Mouse (Mus musculus) intestine, embryonic 14.5 days (tissue): ENCODE measurements around the gene Elmo1. TPM values are rescaled to one million over a fixed set of nuclear protein-coding genes. Genes with fewer than 3 reads are reported as not detected.

Experiments
- ATAC-seq: fragments of 200-750 bp; cut with Nextera tagmentation; replicated peaks from 2 replicates; pipeline ENCODE4 v1.8.0; 2017; ENCODE audit warnings: low read depth, moderate number of reproducible peaks, moderate TSS enrichment, moderate library complexity; ENCODE audit not compliant: low FRiP score, low TSS enrichment
- DNase-seq: peaks from one replicate; pipeline ENCODE4 v3.0.0-alpha.2; 2018; ENCODE audit warnings: low spot score
- H3K27ac ChIP-seq: fragments of 300-500 bp; sonication (generic); 2 replicates; pipeline ENCODE4 v1.5.1; 2014; ENCODE audit warnings: low read depth, mild to moderate bottlenecking, control low read depth
- H3K27me3 ChIP-seq: fragments of 300-500 bp; sonication (generic); replicated peaks from 2 replicates; pipeline ENCODE4 v1.6.1; 2014; ENCODE audit warnings: low read length, control low read depth; ENCODE audit not compliant: control insufficient read depth, insufficient read depth
- H3K36me3 ChIP-seq: fragments of 300-500 bp; sonication (generic); 2 replicates; pipeline ENCODE4 v1.6.1; 2014; ENCODE audit warnings: low read length, control low read depth; ENCODE audit not compliant: control insufficient read depth, insufficient read depth
- H3K4me1 ChIP-seq: fragments of 300-500 bp; sonication (generic); replicated peaks from 2 replicates; pipeline ENCODE4 v1.6.1; 2014; ENCODE audit warnings: low read length, control low read depth, mixed read lengths; ENCODE audit not compliant: control insufficient read depth, insufficient read depth
- H3K4me2 ChIP-seq: fragments of 300-500 bp; sonication (generic); 2 replicates; pipeline ENCODE4 v1.6.1; 2014; ENCODE audit warnings: low read length
- H3K4me3 ChIP-seq: fragments of 300-500 bp; sonication (generic); 2 replicates; pipeline ENCODE4 v1.5.1; 2014; ENCODE audit warnings: low read depth, low read length, control low read depth, mixed read lengths
- H3K9ac ChIP-seq: fragments of 300-500 bp; sonication (generic); 2 replicates; pipeline ENCODE4 v1.6.1; 2014; ENCODE audit warnings: mild to moderate bottlenecking, low read length
- H3K9me3 ChIP-seq: fragments of 300-500 bp; sonication (generic); 2 replicates; pipeline ENCODE4 v1.6.1; 2016; ENCODE audit warnings: low read length, control low read depth; ENCODE audit not compliant: control insufficient read depth
- WGBS: fragments of 180-500 bp; shearing (Covaris S2); extraction: QIAGEN DNeasy Blood & Tissue Kit; methylation state at CpG from one replicate; pipeline ENCODE4 v1.1.7; 2014; 5-methylcytosine and 5-hydroxymethylcytosine counted together
- polyA plus RNA-seq: library from polyadenylated mRNA; unstranded; fragments of >200 nt; fragmentation: Nextera tagmentation; extraction: Ambion mirVana; gene quantifications from 2 replicates; pipeline ENCODE4 v1.2.1, GENCODE M21; 2014

Elmo1 gene
- polyA plus RNA-seq, 1 experiment from 2014 or later: 16.6 TPM

- no peaks in the 10 kb centered on the region for H3K4me1 ChIP-seq
- H3K36me3 ChIP-seq: no peaks in the 10 kb centered on the region
- no peaks in the 10 kb centered on the region for H3K27me3 ChIP-seq
- WGBS: 72% methylated on average over 8 of the region's 8 CpGs
- ATAC-seq: no peak
- no peak overlapping the region for H3K4me2 ChIP-seq
- H3K9me3 ChIP-seq: no peaks in the 10 kb centered on the region
- H3K27ac ChIP-seq: no peak overlapping the region
- no peak overlapping the region for H3K4me3 ChIP-seq
- no peak for DNase-seq
- no peak overlapping the region for H3K9ac ChIP-seq
These were observed 31.1 kb downstream of the Elmo1 start for GRCm38 (mm10) chr13:20121385-20122043.

GRCm38 (mm10) chr13:20123975-20124374 lies 33.6 kb downstream of the Elmo1 start:
- ATAC-seq (no peak), DNase-seq (no peak)
- Histone ChIP-seq H3K4me3 (no peak overlapping the region), H3K27ac (no peak overlapping the region), H3K4me2 (no peak overlapping the region), H3K4me1 (peaks cover 5% of the 10 kb centered on the region; the same call in 1 of the 2 replicates), H3K9me3 (no peaks in the 10 kb centered on the region), H3K27me3 (no peaks in the 10 kb centered on the region), H3K36me3 (no peaks in the 10 kb centered on the region), H3K9ac (no peak overlapping the region)
- WGBS: 36% methylated on average over 3 of the region's 3 CpGs

GRCm38 (mm10) chr13:20124965-20125364 lies 34.6 kb downstream of the Elmo1 start:
- DNase-seq (no peak), ATAC-seq (peak; percentile 48)
- Histone ChIP-seq H3K4me2 (0 out of 2 replicates have a peak overlapping the region, but pooled peaks have one; percentile 7), H3K4me1 (peaks cover 5% of the 10 kb centered on the region; the same call in 1 of the 2 replicates), H3K27ac (peak overlapping the region; percentile 34), H3K27me3 (no peaks in the 10 kb centered on the region), H3K4me3 (no peak overlapping the region), H3K9me3 (no peaks in the 10 kb centered on the region), H3K9ac (no peak overlapping the region), H3K36me3 (no peaks in the 10 kb centered on the region)
- WGBS: 63% methylated on average over 7 of the region's 7 CpGs

GRCm38 (mm10) chr13:20125845-20126244 lies 35.4 kb downstream of the Elmo1 start:
- Histone ChIP-seq H3K4me3 (no peak overlapping the region), H3K27me3 (no peaks in the 10 kb centered on the region), H3K4me1 (peaks cover 9% of the 10 kb centered on the region; the same call in 1 of the 2 replicates), H3K9ac (no peak overlapping the region), H3K27ac (no peak overlapping the region), H3K36me3 (no peaks in the 10 kb centered on the region), H3K4me2 (no peak overlapping the region), H3K9me3 (no peaks in the 10 kb centered on the region)
- WGBS: 77% methylated on average over 10 of the region's 10 CpGs
- DNase-seq: no peak
- ATAC-seq: 0 out of 2 replicates have a peak, but pooled peaks have one; percentile 12

- H3K27ac ChIP-seq: no peak overlapping the region
- WGBS: 66% methylated on average over 4 of the region's 4 CpGs
- no peaks in the 10 kb centered on the region for H3K9me3 ChIP-seq
- no peak for ATAC-seq
- H3K9ac ChIP-seq: no peak overlapping the region
- no peak overlapping the region for H3K4me3 ChIP-seq
- no peak overlapping the region for H3K4me2 ChIP-seq
- no peak for DNase-seq
- H3K4me1 ChIP-seq: peaks cover 9% of the 10 kb centered on the region; the same call in 1 of the 2 replicates
- H3K27me3 ChIP-seq: no peaks in the 10 kb centered on the region
- H3K36me3 ChIP-seq: no peaks in the 10 kb centered on the region
These were observed 37.2 kb downstream of the Elmo1 start for GRCm38 (mm10) chr13:20127553-20127952.

GRCm38 (mm10) chr13:20128097-20128496 lies 37.7 kb downstream of the Elmo1 start:
- H3K36me3 ChIP-seq: no peaks in the 10 kb centered on the region
- ATAC-seq (no peak), DNase-seq (no peak)
- H3K9ac ChIP-seq: no peak overlapping the region
- H3K4me1 ChIP-seq: peaks cover 11% of the 10 kb centered on the region; the same call in 1 of the 2 replicates
- 50% methylated on average over 4 of the region's 4 CpGs for WGBS
- no peaks in the 10 kb centered on the region for H3K9me3 ChIP-seq
- H3K27ac ChIP-seq: no peak overlapping the region
- H3K4me2 ChIP-seq: no peak overlapping the region
- no peak overlapping the region for H3K4me3 ChIP-seq
- no peaks in the 10 kb centered on the region for H3K27me3 ChIP-seq

GRCm38 (mm10) chr13:20130731-20131130 lies 40.3 kb downstream of the Elmo1 start:
- Histone ChIP-seq H3K4me2 (no peak overlapping the region), H3K36me3 (no peaks in the 10 kb centered on the region), H3K4me3 (no peak overlapping the region), H3K27ac (no peak overlapping the region), H3K27me3 (no peaks in the 10 kb centered on the region), H3K9ac (no peak overlapping the region), H3K9me3 (no peaks in the 10 kb centered on the region), H3K4me1 (peaks cover 25% of the 10 kb centered on the region)
- DNase-seq (no peak), ATAC-seq (no peak)
- WGBS: 80% methylated on average over 3 of the region's 3 CpGs

- Histone ChIP-seq H3K36me3 (no peaks in the 10 kb centered on the region), H3K4me3 (no peak overlapping the region), H3K9ac (no peak overlapping the region), H3K4me1 (peaks cover 25% of the 10 kb centered on the region), H3K4me2 (peak overlapping the region; percentile 4; the same call in 1 of the 2 replicates), H3K27ac (no peak overlapping the region), H3K9me3 (no peaks in the 10 kb centered on the region), H3K27me3 (no peaks in the 10 kb centered on the region)
- DNase-seq (no peak), ATAC-seq (peak; percentile 56)
- WGBS: 78% methylated on average over 5 of the region's 5 CpGs
These were observed 41.1 kb downstream of the Elmo1 start for GRCm38 (mm10) chr13:20131322-20131997.
